Mouse (Mus musculus): Measurements from ENCODE around the gene Arhgap6. TPM values are rescaled to one million over a fixed set of nuclear protein-coding genes. Genes with fewer than 3 reads are reported as not detected.

The Arhgap6 gene
- total RNA-seq (2012; rRNA removed): 0.37 and 1.8 TPM in 2 replicates

GRCm38 (mm10) chrX:168794974-168795858 lies at the start of gene Arhgap6:
TSS of gene Arhgap6 (plus strand) at chrX:168795099.
- Histone ChIP-seq H3K27ac (ENCODE audit: insufficient read depth, low read depth, low read length, poor library complexity, severe bottlenecking) (no peak within 1 kb of the TSS), H3K4me3 (ENCODE audit: insufficient read depth in 1 of 2, low read depth in 1 of 2, low read length in 2 of 2, poor library complexity in 1 of 2, severe bottlenecking in 1 of 2) (peak within 1 kb of the TSS; percentile 21 to 43; a peak in 3 of 4 replicates), H3K4me1 (ENCODE audit: control insufficient read depth in 2 of 2, insufficient read depth in 2 of 2, low read length in 2 of 2, poor library complexity in 1 of 2) (no peaks in the 10 kb centered on the region), H3K9me3 (ENCODE audit: control insufficient read depth, insufficient read depth, low read depth, low read length) (no peaks in the 10 kb centered on the region), H3K9ac (ENCODE audit: insufficient read depth, low read depth, low read length, poor library complexity, severe bottlenecking) (no peak within 1 kb of the TSS), H3K36me3 (ENCODE audit: control insufficient read depth, insufficient read depth, low read length, poor library complexity, severe bottlenecking) (no peaks in the 10 kb centered on the region)
- in situ Hi-C loops (cut with MboI; ENCODE audit: low sequenced_read_pairs in 2 of 2, unreplicated experiment in 2 of 2): no loop called here
- DNase-seq (ENCODE audit: low read depth, low spot score): no peak
- TF ChIP-seq ZC3H11A (IDR thresholded peaks at IDR 0.05; ENCODE audit: borderline replicate concordance, low read depth, low read length): no peak
- TF ChIP-seq CHD2 (IDR thresholded peaks at IDR 0.05; ENCODE audit: low read depth, low read length): no peak
- no peak for TF ChIP-seq MAFK (IDR thresholded peaks at IDR 0.05; ENCODE audit: insufficient read depth, low read depth, low read length)
- TF ChIP-seq ZNF384 (IDR thresholded peaks at IDR 0.05; ENCODE audit: low read depth, low read length): no peak
- no peak for TF ChIP-seq HCFC1 (IDR thresholded peaks at IDR 0.05; ENCODE audit: borderline replicate concordance, insufficient read depth, low read length)

- Histone ChIP-seq H3K36me3 (ENCODE audit: control insufficient read depth, insufficient read depth, low read length, poor library complexity, severe bottlenecking) (no peaks in the 10 kb centered on the region), H3K4me1 (ENCODE audit: control insufficient read depth in 2 of 2, insufficient read depth in 2 of 2, low read length in 2 of 2, poor library complexity in 1 of 2) (no peaks in the 10 kb centered on the region), H3K9me3 (ENCODE audit: control insufficient read depth, insufficient read depth, low read depth, low read length) (no peaks in the 10 kb centered on the region), H3K4me3 (ENCODE audit: insufficient read depth in 1 of 2, low read depth in 1 of 2, low read length in 2 of 2, poor library complexity in 1 of 2, severe bottlenecking in 1 of 2) (no peak overlapping the region), H3K9ac (ENCODE audit: insufficient read depth, low read depth, low read length, poor library complexity, severe bottlenecking) (no peak overlapping the region), H3K27ac (ENCODE audit: insufficient read depth, low read depth, low read length, poor library complexity, severe bottlenecking) (no peak overlapping the region)
- in situ Hi-C loops (cut with MboI; ENCODE audit: low sequenced_read_pairs in 2 of 2, unreplicated experiment in 2 of 2): no loop called here
- no peak for DNase-seq (ENCODE audit: low read depth, low spot score)
- no peak for TF ChIP-seq ZC3H11A (IDR thresholded peaks at IDR 0.05; ENCODE audit: borderline replicate concordance, low read depth, low read length)
- no peak for TF ChIP-seq HCFC1 (IDR thresholded peaks at IDR 0.05; ENCODE audit: borderline replicate concordance, insufficient read depth, low read length)
- no peak for TF ChIP-seq ZNF384 (IDR thresholded peaks at IDR 0.05; ENCODE audit: low read depth, low read length)
- TF ChIP-seq CHD2 (IDR thresholded peaks at IDR 0.05; ENCODE audit: low read depth, low read length): no peak
- no peak for TF ChIP-seq MAFK (IDR thresholded peaks at IDR 0.05; ENCODE audit: insufficient read depth, low read depth, low read length)
Observed at GRCm38 (mm10) chrX:168747011-168747410, 47.9 kb upstream of the Arhgap6 start.

- DNase-seq (ENCODE audit: low read depth, low spot score): no peak
- Histone ChIP-seq H3K27ac (ENCODE audit: insufficient read depth, low read depth, low read length, poor library complexity, severe bottlenecking) (no peak overlapping the region), H3K4me1 (ENCODE audit: control insufficient read depth in 2 of 2, insufficient read depth in 2 of 2, low read length in 2 of 2, poor library complexity in 1 of 2) (no peaks in the 10 kb centered on the region), H3K36me3 (ENCODE audit: control insufficient read depth, insufficient read depth, low read length, poor library complexity, severe bottlenecking) (no peaks in the 10 kb centered on the region), H3K9ac (ENCODE audit: insufficient read depth, low read depth, low read length, poor library complexity, severe bottlenecking) (no peak overlapping the region), H3K9me3 (ENCODE audit: control insufficient read depth, insufficient read depth, low read depth, low read length) (no peaks in the 10 kb centered on the region), H3K4me3 (ENCODE audit: insufficient read depth in 1 of 2, low read depth in 1 of 2, low read length in 2 of 2, poor library complexity in 1 of 2, severe bottlenecking in 1 of 2) (peak overlapping the region; percentile 21 to 43; a peak in 3 of 4 replicates)
- in situ Hi-C loops (cut with MboI; ENCODE audit: low sequenced_read_pairs in 2 of 2, unreplicated experiment in 2 of 2): no loop called here
- TF ChIP-seq HCFC1 (IDR thresholded peaks at IDR 0.05; ENCODE audit: borderline replicate concordance, insufficient read depth, low read length): no peak
- TF ChIP-seq CHD2 (IDR thresholded peaks at IDR 0.05; ENCODE audit: low read depth, low read length): no peak
- no peak for TF ChIP-seq MAFK (IDR thresholded peaks at IDR 0.05; ENCODE audit: insufficient read depth, low read depth, low read length)
- TF ChIP-seq ZNF384 (IDR thresholded peaks at IDR 0.05; ENCODE audit: low read depth, low read length): no peak
- TF ChIP-seq ZC3H11A (IDR thresholded peaks at IDR 0.05; ENCODE audit: borderline replicate concordance, low read depth, low read length): no peak
Observed at GRCm38 (mm10) chrX:168795859-168796848, 1.3 kb downstream of the Arhgap6 start.

- Histone ChIP-seq H3K27ac (ENCODE audit: insufficient read depth, low read depth, low read length, poor library complexity, severe bottlenecking) (no peak overlapping the region), H3K36me3 (ENCODE audit: control insufficient read depth, insufficient read depth, low read length, poor library complexity, severe bottlenecking) (no peaks in the 10 kb centered on the region), H3K9me3 (ENCODE audit: control insufficient read depth, insufficient read depth, low read depth, low read length) (no peaks in the 10 kb centered on the region), H3K4me3 (ENCODE audit: insufficient read depth in 1 of 2, low read depth in 1 of 2, low read length in 2 of 2, poor library complexity in 1 of 2, severe bottlenecking in 1 of 2) (no peak overlapping the region), H3K9ac (ENCODE audit: insufficient read depth, low read depth, low read length, poor library complexity, severe bottlenecking) (no peak overlapping the region), H3K4me1 (ENCODE audit: control insufficient read depth in 2 of 2, insufficient read depth in 2 of 2, low read length in 2 of 2, poor library complexity in 1 of 2) (no peaks in the 10 kb centered on the region)
- TF ChIP-seq ZC3H11A (IDR thresholded peaks at IDR 0.05; ENCODE audit: borderline replicate concordance, low read depth, low read length) (no peak), MAFK (IDR thresholded peaks at IDR 0.05; ENCODE audit: insufficient read depth, low read depth, low read length) (no peak), ZNF384 (IDR thresholded peaks at IDR 0.05; ENCODE audit: low read depth, low read length) (no peak), HCFC1 (IDR thresholded peaks at IDR 0.05; ENCODE audit: borderline replicate concordance, insufficient read depth, low read length) (no peak), CHD2 (IDR thresholded peaks at IDR 0.05; ENCODE audit: low read depth, low read length) (no peak)
- in situ Hi-C loops (cut with MboI; ENCODE audit: low sequenced_read_pairs in 2 of 2, unreplicated experiment in 2 of 2): no loop called here
- DNase-seq (ENCODE audit: low read depth, low spot score): no peak
Observed at GRCm38 (mm10) chrX:168804677-168805076, 9.8 kb downstream of the Arhgap6 start.
